Mouse (Mus musculus): ENCODE results near the gene Tspan31.

- TF ChIP-seq CTCF (IDR thresholded peaks at IDR 0.05; ENCODE audit: low read depth, low read length): no peak
- TF ChIP-seq POLR2A (IDR thresholded peaks at IDR 0.05; ENCODE audit: borderline replicate concordance, low read depth, low read length): no peak
These were observed 22.7 kb upstream of the Tspan31 start for GRCm38 (mm10) chr10:127092742-127093141.

Measured in bone marrow macrophage, adult 2 months (primary cell).